Mouse (Mus musculus): ENCODE data around the gene 5730480H06Rik.

The 5730480H06Rik gene

DNA sequence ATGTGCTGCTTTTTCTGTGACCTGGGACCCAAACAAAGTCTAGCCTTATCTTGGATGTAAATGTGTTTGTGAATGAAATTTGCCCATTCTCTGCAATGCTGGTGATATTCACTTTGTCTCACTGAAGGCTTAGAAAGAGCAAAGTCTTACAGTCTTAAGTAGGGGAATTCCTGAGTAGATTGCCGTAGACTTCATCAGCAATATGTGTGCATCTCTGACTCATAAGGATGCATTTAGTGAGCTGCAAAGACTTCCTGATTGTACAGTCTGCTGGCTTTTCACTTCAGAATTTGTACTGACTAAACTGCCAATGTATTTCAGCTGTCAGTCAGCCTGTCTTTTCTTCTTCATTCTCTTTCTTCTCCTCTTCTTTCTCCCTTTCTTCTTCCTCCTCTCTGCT is 94.2 kb downstream of the 5730480H06Rik start:
- DNase-seq (ENCODE audit: low spot score) = no peak

GRCm38 (mm10) chr5:48430459-48430858 is 102.7 kb downstream of the 5730480H06Rik start:
- peak; percentile 47 for DNase-seq (ENCODE audit: low spot score)

DNA sequence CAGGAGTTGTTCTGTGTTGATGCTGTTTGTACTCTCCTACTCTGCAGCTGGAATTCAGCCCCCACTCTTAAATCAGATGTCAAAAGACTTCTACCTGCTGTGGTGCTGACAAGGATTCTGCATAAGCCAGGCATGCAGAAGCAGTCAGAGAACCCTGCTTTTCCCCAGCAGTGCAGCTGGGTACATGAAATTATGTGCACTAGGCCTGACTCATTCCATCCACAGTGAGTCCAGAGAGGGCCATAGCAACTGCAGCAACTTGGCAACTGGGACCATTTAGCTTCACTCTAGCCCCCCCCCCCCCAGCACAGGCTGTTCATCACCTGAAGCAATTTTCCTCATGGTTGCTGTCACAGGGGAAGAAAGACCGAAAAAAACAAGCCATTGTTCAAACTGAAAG is 121.1 kb downstream of the 5730480H06Rik start:
- no peak for DNase-seq (ENCODE audit: low spot score)

DNA sequence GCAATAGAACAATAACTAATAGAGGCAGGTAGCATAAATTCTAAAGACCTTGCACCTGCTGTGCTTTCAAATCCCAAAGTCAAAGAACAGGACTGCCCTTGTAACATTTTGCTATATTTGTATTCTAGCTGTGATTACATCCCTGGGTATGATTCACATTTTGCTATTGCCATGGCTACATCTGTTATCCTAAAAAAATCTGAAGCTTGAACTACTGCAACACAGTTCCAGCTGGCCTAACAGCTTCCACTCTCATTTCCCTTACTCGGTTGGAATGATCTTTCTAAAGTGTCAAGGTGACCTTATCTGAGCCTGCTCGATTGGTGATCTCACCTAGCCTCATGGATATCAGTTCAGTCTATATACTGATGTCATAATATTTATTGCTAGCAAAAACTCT is 132.5 kb downstream of the 5730480H06Rik start:
- no peak for DNase-seq (ENCODE audit: low spot score)
